Mouse (Mus musculus): ENCODE results near the gene Pde8b. TPM values are rescaled to one million over a fixed set of nuclear protein-coding genes. Genes with fewer than 3 reads are reported as not detected.

The Pde8b gene
- 11.2 and 14.0 TPM in 2 replicates for polyA plus RNA-seq (2021; fragmentation: Nextera tagmentation)
- long read RNA-seq, experiment 1, full-length matches to known transcripts = 4 of 27 reads
- long read RNA-seq, experiment 1, partial matches to known transcripts = 12 of 27 reads
- long read RNA-seq, experiment 1, other reads (novel, unspliced or antisense) = 11 of 27 reads
- long read RNA-seq, experiment 2, full-length matches to known transcripts = 9 of 68 reads
- long read RNA-seq, experiment 2, partial matches to known transcripts = 24 of 68 reads
- long read RNA-seq, experiment 2, other reads (novel, unspliced or antisense) = 35 of 68 reads

DNA sequence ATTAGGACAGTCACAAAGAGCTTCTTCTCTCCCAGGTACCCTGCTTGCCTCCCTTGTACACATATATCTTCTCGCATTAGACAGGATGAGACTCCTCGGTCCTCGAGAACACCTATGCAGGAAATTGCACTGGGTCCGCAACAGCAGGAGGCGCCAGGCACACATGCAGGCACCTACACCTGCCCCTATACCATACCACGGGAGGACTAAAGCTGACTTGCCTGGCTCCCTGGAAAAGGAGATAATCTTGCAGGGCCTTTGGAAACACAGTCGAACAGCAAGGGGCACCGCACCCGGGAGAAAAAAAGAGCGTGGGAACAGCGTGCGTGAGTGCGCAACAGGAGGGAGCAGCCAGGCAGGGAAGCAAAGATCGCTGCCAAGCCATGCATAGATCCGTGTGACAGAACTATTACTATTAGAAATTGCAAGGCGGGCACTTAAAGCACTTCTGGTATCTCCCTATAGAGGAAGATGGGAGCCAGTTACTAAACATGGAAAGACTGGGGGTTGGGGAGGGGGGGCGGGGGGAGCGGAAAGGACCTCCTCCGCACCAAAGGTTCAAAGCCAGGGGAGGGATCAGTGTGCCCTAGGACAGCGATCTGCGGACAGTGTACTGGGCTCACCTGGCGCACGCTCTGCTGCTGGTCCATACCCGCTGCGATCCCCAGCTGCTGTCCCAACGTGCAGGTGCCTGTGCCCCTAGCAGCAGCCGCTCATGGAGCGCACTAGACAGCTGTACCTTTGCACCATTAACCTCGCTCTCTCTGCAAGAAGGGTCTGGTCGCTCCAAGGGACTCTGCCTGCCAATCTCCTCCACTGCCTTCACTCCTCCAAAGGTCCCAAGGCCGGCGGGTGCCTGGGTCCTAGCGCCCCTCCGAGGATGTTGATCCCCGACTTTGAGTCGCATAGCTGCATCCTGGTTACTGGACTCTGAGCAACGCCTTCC lies at the start of gene Pde8b:
Pde8b (minus strand) TSS at position 826 of the 946 bp plus-strand sequence.

DNA sequence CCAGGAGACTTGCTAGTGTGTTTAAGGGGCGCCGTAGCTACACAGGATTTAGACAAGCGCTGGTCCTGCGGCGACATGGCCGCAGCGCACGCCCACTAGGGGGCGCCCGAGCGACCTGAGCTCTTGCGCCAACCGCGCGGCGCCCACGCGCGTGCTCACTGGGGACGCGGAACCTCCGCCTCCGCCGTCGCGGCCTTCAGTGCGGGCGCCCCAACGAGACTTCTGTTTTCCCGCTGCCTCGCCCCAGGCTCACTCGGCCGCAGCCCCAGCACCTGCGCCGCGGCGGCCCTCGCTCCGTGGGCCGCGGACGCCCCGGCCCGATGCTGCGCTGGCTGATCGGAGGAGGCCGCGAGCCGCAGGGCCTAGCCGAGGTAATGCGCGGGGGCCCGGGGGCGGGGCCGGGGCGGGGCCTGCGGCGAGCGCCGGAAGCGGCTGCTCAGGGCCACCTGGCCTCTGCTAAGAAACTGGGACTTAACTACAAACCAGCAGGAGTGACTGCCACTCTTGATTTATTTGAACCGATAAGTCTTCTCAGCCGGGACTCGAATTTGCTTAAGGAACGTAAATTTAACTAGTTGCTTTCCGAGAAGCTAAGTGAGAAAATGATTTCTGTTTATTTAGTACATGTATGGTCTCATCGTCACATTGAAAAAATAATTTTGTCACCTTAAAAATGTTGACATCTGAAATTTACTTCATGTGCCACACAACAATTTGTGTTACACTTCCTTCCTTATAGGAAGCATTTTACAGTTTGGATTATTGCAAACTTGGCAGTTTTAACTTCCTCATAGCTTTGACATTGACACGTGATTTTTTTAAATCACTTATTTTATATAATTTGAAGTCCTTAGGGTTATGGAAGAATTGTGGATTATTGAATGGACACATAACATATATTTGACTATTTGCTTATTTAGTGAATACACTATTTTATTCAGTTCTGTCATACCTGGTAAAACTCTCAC lies 273.6 kb downstream of the Pde8b start, which contains the start of gene Wdr41:
Wdr41 (plus strand) TSS at position 126 of the 968 bp plus-strand sequence.

Other genes with a start within 250 kb of the Pde8b start
- 6.5 and 6.9 TPM in 2 replicates for gene Zbed3, start 73.3 kb upstream of the Pde8b start, polyA plus RNA-seq (2021; fragmentation: Nextera tagmentation)
- 33.9 and 35.2 TPM in 2 replicates for gene Aggf1, start 125.0 kb upstream of the Pde8b start, polyA plus RNA-seq (2021; fragmentation: Nextera tagmentation)
- gene Crhbp, start 194.6 kb upstream of the Pde8b start, polyA plus RNA-seq (2021; fragmentation: Nextera tagmentation) = 38.9 and 42.3 TPM in 2 replicates
- not detected in 2 replicates for gene S100z, start 228.4 kb upstream of the Pde8b start, polyA plus RNA-seq (2021; fragmentation: Nextera tagmentation)